Mouse (Mus musculus): ENCODE results near the gene Hba-a2.
"Not testable (repeated sequence)": the region's sequence is repeated elsewhere in the genome, so short reads cannot be mapped to it uniquely, and the experiment has no call there.

The Hba-a2 gene

GRCm38 (mm10) chr11:32296203-32296602 is at the start of gene Hba-a2:
Hba-a2 (plus strand) TSS chr11:32296489.
- DNase-seq (ENCODE audit: low read depth, low spot score), result not testable (repeated sequence)

- no peak for DNase-seq (ENCODE audit: low read depth, low spot score)
Measured at GRCm38 (mm10) chr11:32247068-32247467, 49.2 kb upstream of the Hba-a2 start.

GRCm38 (mm10) chr11:32248350-32248749 is 47.9 kb upstream of the Hba-a2 start:
- DNase-seq (ENCODE audit: low read depth, low spot score), result no peak

GRCm38 (mm10) chr11:32250880-32251763 is 45.2 kb upstream of the Hba-a2 start:
- peak; percentile 42 for DNase-seq (ENCODE audit: low read depth, low spot score)

GRCm38 (mm10) chr11:32253121-32253520 is 43.2 kb upstream of the Hba-a2 start:
- DNase-seq (ENCODE audit: low read depth, low spot score), result no peak

GRCm38 (mm10) chr11:32256146-32256545 is 40.1 kb upstream of the Hba-a2 start:
- no peak for DNase-seq (ENCODE audit: low read depth, low spot score)

GRCm38 (mm10) chr11:32256566-32256965 is 39.7 kb upstream of the Hba-a2 start:
- DNase-seq (ENCODE audit: low read depth, low spot score), result no peak

- DNase-seq (ENCODE audit: low read depth, low spot score), result no peak
Measured at GRCm38 (mm10) chr11:32262674-32263415, 33.4 kb upstream of the Hba-a2 start.

GRCm38 (mm10) chr11:32265117-32265738 is 31.1 kb upstream of the Hba-a2 start:
- no peak for DNase-seq (ENCODE audit: low read depth, low spot score)

- DNase-seq (ENCODE audit: low read depth, low spot score), result no peak
Measured at GRCm38 (mm10) chr11:32266194-32266593, 30.1 kb upstream of the Hba-a2 start.

- no peak for DNase-seq (ENCODE audit: low read depth, low spot score)
Measured at GRCm38 (mm10) chr11:32266776-32267175, 29.5 kb upstream of the Hba-a2 start.

GRCm38 (mm10) chr11:32267188-32267884 is 29.0 kb upstream of the Hba-a2 start, which contains the start of gene Nprl3:
Nprl3 (minus strand) TSS chr11:32267707.
- DNase-seq (ENCODE audit: low read depth, low spot score), result peak; percentile 83

GRCm38 (mm10) chr11:32267964-32268363 is 28.3 kb upstream of the Hba-a2 start:
- DNase-seq (ENCODE audit: low read depth, low spot score), result no peak

- DNase-seq (ENCODE audit: low read depth, low spot score), result no peak
Measured at GRCm38 (mm10) chr11:32268952-32269351, 27.3 kb upstream of the Hba-a2 start.

GRCm38 (mm10) chr11:32271178-32271577 is 25.1 kb upstream of the Hba-a2 start:
- DNase-seq (ENCODE audit: low read depth, low spot score), result no peak

GRCm38 (mm10) chr11:32276347-32276746 is 19.9 kb upstream of the Hba-a2 start, which contains the start of gene Hba-x:
Hba-x (plus strand) TSS chr11:32276400.
- DNase-seq (ENCODE audit: low read depth, low spot score), result no peak

- no peak for DNase-seq (ENCODE audit: low read depth, low spot score)
Measured at GRCm38 (mm10) chr11:32277736-32278457, 18.4 kb upstream of the Hba-a2 start.

- DNase-seq (ENCODE audit: low read depth, low spot score), result no peak
Measured at GRCm38 (mm10) chr11:32278458-32278957, 17.8 kb upstream of the Hba-a2 start.

- DNase-seq (ENCODE audit: low read depth, low spot score), result no peak
Measured at GRCm38 (mm10) chr11:32280646-32281045, 15.6 kb upstream of the Hba-a2 start.

- no peak for DNase-seq (ENCODE audit: low read depth, low spot score)
Measured at GRCm38 (mm10) chr11:32281416-32282144, 14.7 kb upstream of the Hba-a2 start.
